Mouse (Mus musculus): ENCODE measurements around the gene Golga7b. TPM values are rescaled to one million over a fixed set of nuclear protein-coding genes. Genes with fewer than 3 reads are reported as not detected.

The Golga7b gene
- total RNA-seq (2012; rRNA removed): 0.23 and 0.27 TPM in 2 replicates
- polyA plus RNA-seq (2012; ENCODE audit: insufficient read depth in 1 of 2, insufficient read length in 2 of 2, low read depth in 1 of 2, low replicate concordance in 2 of 2, missing spikeins in 1 of 2): 1 to 10 TPM in 1 of 2 experiments, not detected in 1; 2.0 TPM

DNA sequence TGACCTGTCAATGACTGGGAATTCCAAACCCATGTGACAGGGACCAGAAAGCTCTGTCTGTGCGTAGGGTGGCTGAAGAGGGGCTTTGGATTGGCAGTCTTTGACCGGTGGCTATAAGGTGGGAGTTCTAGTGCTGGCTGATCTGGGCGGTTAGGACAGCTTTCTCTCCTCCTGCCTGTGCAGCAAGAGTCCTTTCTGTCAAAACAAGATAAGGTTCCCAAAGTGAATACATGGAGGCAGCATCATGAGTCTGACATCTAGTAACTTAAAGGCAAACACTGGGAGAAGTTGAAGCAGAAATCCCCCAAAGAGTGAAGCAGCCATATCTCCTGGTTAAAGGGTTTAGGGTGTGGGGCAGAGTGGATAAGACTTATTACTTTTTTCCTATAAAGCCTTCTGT is at the start of gene Golga7b:
Golga7b (plus strand) TSS at position 56 of the 400 bp plus-strand sequence.
- no peaks in the 10 kb centered on the region for H3K79me2 ChIP-seq (ENCODE audit: control insufficient read depth, insufficient read depth, low read length, poor library complexity)
- peaks cover 0 to 22% of the 10 kb centered on the region in 2 experiments; a peak in 2 of 4 replicates for H3K36me3 ChIP-seq (ENCODE audit: control insufficient read depth in 1 of 2, insufficient read depth in 2 of 2, low read length in 2 of 2)
- peak; percentile 87 for DNase-seq (ENCODE audit: low read depth, low spot score)
- H3K27ac ChIP-seq (ENCODE audit: control insufficient read depth, low read depth, low read length): peak within 1 kb of the TSS; percentile 74
- H3K4me1 ChIP-seq (ENCODE audit: control insufficient read depth in 1 of 2, insufficient read depth in 2 of 2, low read length in 2 of 2): peaks cover 4 to 52% of the 10 kb centered on the region in 2 experiments
- no peaks in the 10 kb centered on the region for H3K27me3 ChIP-seq (ENCODE audit: control insufficient read depth in 1 of 2, insufficient read depth in 2 of 2, low read length in 2 of 2)
- no peaks in the 10 kb centered on the region for H3K9me3 ChIP-seq (replicated peaks; ENCODE audit: insufficient read depth, low read length)
- H3K4me3 ChIP-seq (ENCODE audit: control insufficient read depth in 1 of 2, insufficient read depth in 1 of 2, low read depth in 2 of 2, low read length in 2 of 2): peak within 1 kb of the TSS; percentile 18 to 43
- H3K9ac ChIP-seq (ENCODE audit: control insufficient read depth, low read depth, low read length, poor library complexity, severe bottlenecking): peak within 1 kb of the TSS; percentile 17
- TF ChIP-seq ZC3H11A (IDR thresholded peaks at IDR 0.05; ENCODE audit: low read depth, low read length): 0 out of 2 replicates have a peak, but pooled peaks have one; percentile 3
- TF ChIP-seq RAD21 (IDR thresholded peaks at IDR 0.05; ENCODE audit: low read depth, low read length): no peak
- 0 out of 2 replicates have a peak, but pooled peaks have one; percentile 43 for TF ChIP-seq HCFC1 (IDR thresholded peaks at IDR 0.05; ENCODE audit: low read depth, low read length)
- 0 out of 2 replicates have a peak, but pooled peaks have one; percentile 11 for TF ChIP-seq USF1 (IDR thresholded peaks at IDR 0.05; ENCODE audit: low read depth, low read length)
- no peak for TF ChIP-seq GABPA (IDR thresholded peaks at IDR 0.05; ENCODE audit: low read depth, low read length)
- TF ChIP-seq RCOR1 (IDR thresholded peaks at IDR 0.05; ENCODE audit: low read depth, low read length): peak; percentile 63
- TF ChIP-seq CHD2 (IDR thresholded peaks at IDR 0.05; ENCODE audit: low read length): no peak
- TF ChIP-seq JUND (IDR thresholded peaks at IDR 0.05; ENCODE audit: low read depth, low read length): peak; percentile 34; the same call in 1 of the 2 replicates
- TF ChIP-seq BHLHE40 (IDR thresholded peaks at IDR 0.05; ENCODE audit: borderline replicate concordance, low read depth, low read length): peak; percentile 48; the same call in 1 of the 2 replicates
- TF ChIP-seq NELFE (IDR thresholded peaks at IDR 0.05; ENCODE audit: low read depth, low read length): peak; percentile 46; the same call in 1 of the 2 replicates
- peak; percentile 97 for TF ChIP-seq TAL1 (IDR thresholded peaks at IDR 0.05; ENCODE audit: low read length)
- no peak for TF ChIP-seq KAT2A (conservative IDR thresholded peaks at IDR 0.05; ENCODE audit: low read depth, low read length)
- no peak for TF ChIP-seq CHD1 (IDR thresholded peaks at IDR 0.05; ENCODE audit: low read depth, low read length)
- TF ChIP-seq SIN3A (IDR thresholded peaks at IDR 0.05; ENCODE audit: low read length): peak; percentile 82
- no peak for TF ChIP-seq POLR2AphosphoS2 (IDR thresholded peaks at IDR 0.05; ENCODE audit: low read length)
- TF ChIP-seq ELF1 (IDR thresholded peaks at IDR 0.05; ENCODE audit: low read depth, low read length): no peak
- TF ChIP-seq EP300 (IDR thresholded peaks at IDR 0.05; ENCODE audit: low read depth in 1 of 2, low read length in 2 of 2): peak; percentile 91 to 92
- TF ChIP-seq MYC (IDR thresholded peaks at IDR 0.05; ENCODE audit: low read depth, low read length): 0 out of 2 replicates have a peak, but pooled peaks have one; percentile 16
- TF ChIP-seq USF2 (IDR thresholded peaks at IDR 0.05; ENCODE audit: borderline replicate concordance in 1 of 2, insufficient read depth in 1 of 2, low read depth in 1 of 2, low read length in 2 of 2): no peak
- no peak for TF ChIP-seq ZKSCAN1 (IDR thresholded peaks at IDR 0.05; ENCODE audit: low read depth, low read length)
- 0 out of 2 replicates have a peak, but pooled peaks have one; percentile 18 for TF ChIP-seq MAZ (IDR thresholded peaks at IDR 0.05; ENCODE audit: low read depth, low read length)
- peak; percentile 87 for TF ChIP-seq TCF12 (IDR thresholded peaks at IDR 0.05; ENCODE audit: low read depth, low read length)
- peak; percentile 40 for TF ChIP-seq MAX (IDR thresholded peaks at IDR 0.05; ENCODE audit: low read length)
- peak; percentile 92 for TF ChIP-seq GATA1 (IDR thresholded peaks at IDR 0.05; ENCODE audit: low read depth, low read length)
- TF ChIP-seq MEF2A (IDR thresholded peaks at IDR 0.05; ENCODE audit: extremely low read depth, insufficient replicate concordance, low read depth, low read length, poor library complexity, severe bottlenecking): no peak
- 0 out of 2 replicates have a peak, but pooled peaks have one; percentile 20 for TF ChIP-seq TBP (IDR thresholded peaks at IDR 0.05; ENCODE audit: low read depth, low read length)
- TF ChIP-seq ZMIZ1 (IDR thresholded peaks at IDR 0.05; ENCODE audit: low read depth, low read length): no peak
- 0 out of 2 replicates have a peak, but pooled peaks have one; percentile 17 for TF ChIP-seq E2F4 (IDR thresholded peaks at IDR 0.05; ENCODE audit: borderline replicate concordance, low read depth, low read length)
- TF ChIP-seq MYB (IDR thresholded peaks at IDR 0.05; ENCODE audit: low read depth, low read length): peak; percentile 84
- TF ChIP-seq CTCF (IDR thresholded peaks at IDR 0.05 in 2 of 3, conservative IDR thresholded peaks at IDR 0.05 in 1 of 3; ENCODE audit: control insufficient read depth in 1 of 3, insufficient read depth in 1 of 3, low read depth in 2 of 3, low read length in 3 of 3, poor library complexity in 1 of 3, severe bottlenecking in 1 of 3): no peak
- TF ChIP-seq POLR2AphosphoS5 (IDR thresholded peaks at IDR 0.05; ENCODE audit: borderline replicate concordance, low read depth, low read length): no peak
- TF ChIP-seq MAFK (IDR thresholded peaks at IDR 0.05; ENCODE audit: borderline replicate concordance, low read depth, low read length): no peak
- 0 out of 2 replicates have a peak, but pooled peaks have one; percentile 15 for TF ChIP-seq ZNF384 (IDR thresholded peaks at IDR 0.05; ENCODE audit: low read depth, low read length)
- TF ChIP-seq NRF1 (IDR thresholded peaks at IDR 0.05; ENCODE audit: insufficient read depth, low read depth, low read length, poor library complexity, severe bottlenecking): no peak
- no peak for TF ChIP-seq POLR2A (IDR thresholded peaks at IDR 0.05; ENCODE audit: control insufficient read depth in 1 of 2, insufficient read depth in 1 of 2, low read depth in 1 of 2, low read length in 2 of 2, poor library complexity in 1 of 2)
- TF ChIP-seq ETS1 (IDR thresholded peaks at IDR 0.05; ENCODE audit: low read depth, low read length): peak; percentile 68; the same call in 1 of the 2 replicates
